Mouse (Mus musculus) embryonic facial prominence, embryonic 14.5 days (tissue): Measurements from ENCODE around the gene Nkapd1. TPM values are rescaled to one million over a fixed set of nuclear protein-coding genes. Genes with fewer than 3 reads are reported as not detected.

Source experiments
- ATAC-seq: fragments of 200-750 bp; cut with Nextera tagmentation; 2 replicates; pipeline ENCODE4 v1.8.0; 2017; ENCODE audit warnings: low read depth, moderate number of reproducible peaks, moderate TSS enrichment
- DNase-seq: peaks from one replicate; pipeline ENCODE4 v3.0.0-alpha.2; 2015; ENCODE audit warnings: low spot score
- H3K27ac ChIP-seq: fragments of 300-500 bp; sonication (generic); replicated peaks from 2 replicates; pipeline ENCODE4 v1.5.1; 2014; ENCODE audit warnings: low read depth, mild to moderate bottlenecking, low read length, moderate library complexity
- H3K27me3 ChIP-seq: fragments of 300-500 bp; sonication (generic); replicated peaks from 2 replicates; pipeline ENCODE4 v1.6.1; 2014; ENCODE audit warnings: low read length; ENCODE audit not compliant: control insufficient read depth, insufficient read depth
- H3K36me3 ChIP-seq: fragments of 300-500 bp; sonication (generic); 2 replicates; pipeline ENCODE4 v1.6.1; 2014; ENCODE audit warnings: low read length, mixed read lengths; ENCODE audit not compliant: control insufficient read depth, insufficient read depth
- H3K4me1 ChIP-seq: fragments of 300-500 bp; sonication (generic); 2 replicates; pipeline ENCODE4 v1.6.1; 2014; ENCODE audit warnings: antibody characterized with exemption, low read length; ENCODE audit not compliant: control insufficient read depth, insufficient read depth
- H3K4me2 ChIP-seq: fragments of 300-500 bp; sonication (generic); 2 replicates; pipeline ENCODE4 v1.6.1; 2014; ENCODE audit warnings: low read depth, mild to moderate bottlenecking, low read length, moderate library complexity, mixed read lengths
- H3K4me3 ChIP-seq: fragments of 300-500 bp; sonication (generic); 2 replicates; pipeline ENCODE4 v1.5.1; 2014; ENCODE audit warnings: low read depth, mild to moderate bottlenecking, low read length
- H3K9ac ChIP-seq: fragments of 300-500 bp; sonication (generic); 2 replicates; pipeline ENCODE4 v1.6.1; 2014; ENCODE audit warnings: low read depth, mild to moderate bottlenecking, low read length, moderate library complexity, mixed read lengths
- H3K9me3 ChIP-seq: fragments of 300-500 bp; sonication (generic); 2 replicates; pipeline ENCODE4 v1.6.1; 2016; ENCODE audit warnings: low read length; ENCODE audit not compliant: control insufficient read depth
- WGBS: fragments of 180-500 bp; shearing (Covaris S2); extraction: QIAGEN DNeasy Blood & Tissue Kit; methylation state at CpG from one replicate; pipeline ENCODE4 v1.1.7; 2014; 5-methylcytosine and 5-hydroxymethylcytosine counted together
- polyA plus RNA-seq: library from polyadenylated mRNA; unstranded; fragments of >200 nt; fragmentation: Nextera tagmentation; extraction: Ambion mirVana; gene quantifications from 2 replicates; pipeline ENCODE4 v1.2.1, GENCODE M21; 2014

Gene Nkapd1
- polyA plus RNA-seq: 21.5 and 24.3 TPM in 2 replicates

DNA sequence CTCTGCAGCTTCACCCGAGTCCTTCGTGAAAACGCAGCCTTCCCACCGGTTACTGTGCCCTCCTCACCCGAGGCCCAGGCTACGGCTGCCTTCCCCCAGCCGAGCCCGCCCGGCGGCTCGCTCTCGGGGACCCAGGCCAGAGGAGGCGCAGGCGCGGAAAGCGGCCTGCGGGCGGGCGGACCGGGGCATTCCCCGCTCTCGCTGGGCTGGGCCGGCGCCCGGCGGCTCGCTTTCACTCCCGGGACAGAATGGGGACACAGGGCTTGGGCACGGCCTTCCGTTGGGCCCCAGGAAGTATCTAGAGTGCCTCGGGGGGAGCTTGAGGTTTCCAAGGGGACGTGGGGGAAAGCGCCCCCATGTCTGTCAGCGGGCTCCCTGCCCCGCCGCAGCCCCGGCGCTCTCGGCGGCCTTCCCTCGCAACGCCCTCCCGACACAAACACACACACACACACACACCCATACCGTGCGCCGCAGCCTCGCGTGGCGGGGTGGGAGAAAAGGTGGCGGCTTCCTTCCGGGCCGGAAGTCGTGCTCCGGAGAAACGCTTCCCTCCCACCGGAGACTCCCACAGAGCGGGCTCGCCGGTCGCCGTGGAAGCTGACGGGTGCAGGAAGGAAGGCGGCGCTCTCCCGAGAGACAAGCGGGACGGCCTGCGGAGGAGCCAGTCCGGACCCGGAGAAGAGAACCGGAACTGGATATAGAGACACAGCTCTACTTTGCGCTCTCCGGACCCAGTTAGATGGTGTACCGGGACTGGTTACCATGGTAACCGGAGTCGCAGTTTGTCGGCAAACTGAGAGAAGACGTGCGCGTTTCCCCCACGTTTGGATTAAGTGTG is at the start of gene Nkapd1, which contains the start of gene Pih1d2:
Gene Nkapd1 (minus strand): TSS at position 699 of the 838 bp plus-strand sequence.
Gene Pih1d2 (plus strand): TSS at position 556 of the 838 bp plus-strand sequence.
- Histone ChIP-seq H3K9me3 (no peaks in the 10 kb centered on the region), H3K4me1 (peaks cover 8% of the 10 kb centered on the region; the same call in 1 of the 2 replicates), H3K9ac (peak within 1 kb of the TSS; percentile 82), H3K27ac (peak within 1 kb of the TSS; percentile 92), H3K4me3 (peak within 1 kb of the TSS; percentile 75), H3K4me2 (peak within 1 kb of the TSS; percentile 75), H3K27me3 (no peaks in the 10 kb centered on the region), H3K36me3 (peaks cover 34% of the 10 kb centered on the region)
- DNase-seq (peak; percentile 94), ATAC-seq (peak; percentile 96)
- under 1% methylated on average over 39 of the region's 81 CpGs for WGBS

DNA sequence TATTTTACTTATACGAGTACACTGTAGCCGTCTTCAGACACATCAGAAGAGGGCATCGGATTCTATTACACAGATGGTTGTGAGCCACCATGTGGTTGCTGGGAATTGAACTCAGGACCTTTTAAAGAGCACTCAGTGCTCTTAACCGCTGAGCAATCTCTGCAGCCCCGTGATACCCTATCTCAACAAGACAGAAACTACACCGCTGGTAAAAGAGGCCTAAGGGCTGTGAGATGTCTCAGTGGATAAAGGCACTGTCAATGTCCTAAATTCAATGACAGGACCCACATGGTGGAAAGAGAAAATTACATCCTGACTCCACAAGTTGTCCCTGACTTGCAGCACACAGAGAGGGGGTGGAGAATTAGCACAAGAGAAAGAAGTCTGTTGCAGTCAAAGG is 49.2 kb upstream of the Nkapd1 start:
- WGBS: 80% methylated on average over 6 of the region's 6 CpGs
- H3K27ac ChIP-seq: no peak overlapping the region
- DNase-seq: no peak
- no peak overlapping the region for H3K4me3 ChIP-seq
- peaks cover 31% of the 10 kb centered on the region for H3K36me3 ChIP-seq
- no peaks in the 10 kb centered on the region for H3K27me3 ChIP-seq
- no peaks in the 10 kb centered on the region for H3K9me3 ChIP-seq
- no peaks in the 10 kb centered on the region for H3K4me1 ChIP-seq
- no peak overlapping the region for H3K9ac ChIP-seq
- no peak for ATAC-seq
- H3K4me2 ChIP-seq: no peak overlapping the region

DNA sequence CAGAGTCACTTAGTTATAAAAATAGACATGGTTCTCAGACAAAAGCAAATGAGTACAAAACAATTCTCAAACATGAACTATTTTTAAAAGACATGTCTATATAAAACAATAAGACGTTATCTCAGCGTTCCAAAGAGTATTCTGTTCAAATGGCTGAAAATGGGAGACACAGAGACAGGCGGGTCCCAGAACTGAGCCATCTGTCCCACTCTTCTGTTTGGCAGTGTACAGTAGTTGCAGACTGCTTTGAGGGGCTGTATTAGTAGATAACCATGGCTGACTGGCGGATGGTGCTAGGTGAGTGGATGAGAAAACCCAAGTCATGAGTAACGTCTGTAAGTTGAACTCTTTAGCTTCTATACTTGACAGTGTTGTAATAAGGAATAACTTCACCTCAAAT is 47.6 kb upstream of the Nkapd1 start:
- no peak overlapping the region for H3K27ac ChIP-seq
- no peak overlapping the region for H3K4me3 ChIP-seq
- H3K4me2 ChIP-seq: no peak overlapping the region
- WGBS: 91% methylated on average over 5 of the region's 5 CpGs
- ATAC-seq (no peak), DNase-seq (no peak)
- no peaks in the 10 kb centered on the region for H3K27me3 ChIP-seq
- no peak overlapping the region for H3K9ac ChIP-seq
- H3K4me1 ChIP-seq: peaks cover 4% of the 10 kb centered on the region; the same call in 1 of the 2 replicates
- H3K36me3 ChIP-seq: peaks cover 31% of the 10 kb centered on the region
- H3K9me3 ChIP-seq: no peaks in the 10 kb centered on the region

DNA sequence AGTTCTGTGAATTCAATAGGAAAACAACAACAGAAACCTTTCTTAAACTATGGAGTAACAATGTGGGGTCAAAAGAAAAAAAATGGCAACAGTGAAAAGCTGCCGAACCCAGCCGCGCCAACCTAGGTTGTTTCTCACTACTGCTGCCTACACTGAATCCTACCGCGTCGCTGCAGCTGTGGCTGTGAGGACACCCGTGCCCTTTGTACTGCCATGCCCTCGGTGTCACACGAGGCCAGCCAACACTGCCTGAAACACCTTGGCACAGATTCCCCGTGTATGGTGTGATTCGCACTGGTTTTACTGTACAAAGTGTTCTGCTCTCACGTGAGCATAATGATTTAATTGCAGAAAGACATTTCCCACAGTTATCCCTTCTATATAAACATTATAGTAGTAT is 43.2 kb upstream of the Nkapd1 start:
- peaks cover 4% of the 10 kb centered on the region; the same call in 1 of the 2 replicates for H3K4me1 ChIP-seq
- H3K9ac ChIP-seq: peak overlapping the region; percentile 26; the same call in 1 of the 2 replicates
- peak overlapping the region; percentile 76 for H3K4me2 ChIP-seq
- H3K36me3 ChIP-seq: peaks cover 27% of the 10 kb centered on the region
- H3K9me3 ChIP-seq: no peaks in the 10 kb centered on the region
- DNase-seq (peak; percentile 14), ATAC-seq (no peak)
- peak overlapping the region; percentile 69 for H3K4me3 ChIP-seq
- no peak overlapping the region for H3K27ac ChIP-seq
- no peaks in the 10 kb centered on the region for H3K27me3 ChIP-seq
- 19% methylated on average over 12 of the region's 12 CpGs for WGBS

DNA sequence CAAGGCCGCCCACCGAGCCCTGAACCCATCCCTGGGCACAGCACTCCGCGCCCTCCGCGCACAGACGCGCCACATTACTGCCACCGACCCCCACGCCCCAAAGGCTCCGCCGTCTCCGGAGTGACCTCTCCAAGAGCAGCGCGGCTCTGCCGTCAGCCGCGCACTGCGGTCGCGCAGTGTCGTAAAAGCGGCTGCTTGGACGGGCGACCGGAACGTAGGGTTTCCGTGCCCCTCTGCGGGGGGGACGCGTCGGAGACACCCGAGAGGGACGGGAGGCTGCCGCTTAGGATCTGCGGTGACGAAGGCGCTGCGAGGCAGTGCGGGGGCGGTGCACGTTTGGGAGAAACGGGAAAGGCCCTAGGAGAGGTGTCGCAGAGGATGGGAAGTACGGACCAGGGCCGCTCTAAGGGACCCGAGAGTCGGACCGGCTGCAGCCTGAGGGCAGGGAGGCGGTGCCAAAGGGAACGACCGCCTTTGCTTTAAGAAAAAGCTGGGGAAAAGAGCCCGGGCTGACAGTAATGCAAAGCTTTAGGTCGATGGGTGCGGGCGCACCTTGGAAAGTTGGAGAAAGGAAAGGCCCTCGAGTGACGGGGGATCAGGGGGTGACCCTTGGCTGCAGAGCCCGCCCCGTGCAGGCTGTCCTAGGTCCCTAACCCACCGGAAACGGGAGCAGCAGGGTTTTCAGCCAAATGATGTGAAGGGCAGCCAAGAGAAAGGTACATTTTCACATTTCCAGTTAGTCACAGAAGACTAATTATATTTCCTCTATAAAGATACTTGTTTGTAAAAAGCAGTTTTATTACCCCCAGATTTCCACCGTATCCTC is 42.3 kb upstream of the Nkapd1 start, which contains the start of gene Dlat:
Gene Dlat (minus strand): TSS at position 389 of the 826 bp plus-strand sequence.
- WGBS: 0% methylated on average over 58 of the region's 63 CpGs

DNA sequence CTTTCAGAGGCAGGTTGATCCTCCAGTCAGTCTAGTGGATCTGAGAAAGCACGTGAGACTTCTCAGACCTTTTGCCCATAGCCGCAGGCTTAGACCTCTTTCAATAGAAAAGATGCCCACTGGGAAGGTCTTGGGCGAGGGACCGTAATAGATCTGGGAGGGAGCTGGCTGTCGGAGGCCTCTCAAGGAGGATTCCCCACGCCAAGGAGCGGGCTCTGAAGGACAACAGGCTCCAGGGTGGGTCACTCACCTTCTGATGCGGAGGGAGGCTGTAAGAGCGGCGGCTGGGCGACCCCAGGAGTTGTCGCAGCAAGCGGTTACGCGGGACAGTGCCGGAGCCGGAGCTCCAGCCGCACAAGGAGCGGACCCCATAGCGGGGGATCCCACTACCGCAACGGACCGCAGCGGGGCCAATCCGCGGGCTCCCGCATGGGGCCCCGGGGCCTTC is 41.7 kb upstream of the Nkapd1 start:
- H3K4me2 ChIP-seq: peak overlapping the region; percentile 76
- WGBS: 0% methylated on average over 13 of the region's 28 CpGs
- H3K27ac ChIP-seq: peak overlapping the region; percentile 59
- H3K9me3 ChIP-seq: no peaks in the 10 kb centered on the region
- peak overlapping the region; percentile 80 for H3K9ac ChIP-seq
- DNase-seq (peak; percentile 7), ATAC-seq (peak; percentile 51; the same call in 1 of the 2 replicates)
- peak overlapping the region; percentile 69 for H3K4me3 ChIP-seq
- H3K4me1 ChIP-seq: peaks cover 4% of the 10 kb centered on the region; the same call in 1 of the 2 replicates
- no peaks in the 10 kb centered on the region for H3K27me3 ChIP-seq
- peaks cover 29% of the 10 kb centered on the region for H3K36me3 ChIP-seq

More for the DNA sequence above, 42.3 kb upstream of the Nkapd1 start, which contains the start of gene Dlat:
- Histone ChIP-seq H3K4me3 (peak within 1 kb of the TSS; percentile 69), H3K27me3 (no peaks in the 10 kb centered on the region), H3K9me3 (no peaks in the 10 kb centered on the region), H3K36me3 (peaks cover 23% of the 10 kb centered on the region), H3K4me1 (peaks cover 4% of the 10 kb centered on the region; the same call in 1 of the 2 replicates), H3K4me2 (peak within 1 kb of the TSS; percentile 76), H3K27ac (peak within 1 kb of the TSS; percentile 59), H3K9ac (peak within 1 kb of the TSS; percentile 80)
- peak; percentile 96 for ATAC-seq
- peak; percentile 95 for DNase-seq

DNA sequence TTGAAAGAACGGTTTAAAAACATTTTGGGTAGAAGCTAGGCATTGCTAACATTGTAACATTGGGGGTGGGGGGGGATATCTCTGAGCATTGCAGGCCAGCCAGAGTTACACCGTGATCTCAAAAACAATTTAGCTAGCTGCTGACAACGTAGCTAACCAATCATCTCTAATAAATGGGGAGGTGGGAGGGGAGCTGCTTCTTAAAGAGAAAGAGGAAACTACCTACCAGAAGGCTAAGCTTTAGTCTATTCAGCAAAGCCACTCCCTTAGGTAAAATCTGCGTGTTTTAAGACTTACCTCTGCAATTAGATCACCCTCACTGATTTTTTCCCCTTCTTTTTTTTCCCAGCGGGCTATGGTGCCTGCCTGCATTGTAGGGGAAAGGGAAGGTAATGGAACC is 41.1 kb upstream of the Nkapd1 start:
- Histone ChIP-seq H3K27me3 (no peaks in the 10 kb centered on the region), H3K4me1 (peaks cover 4% of the 10 kb centered on the region; the same call in 1 of the 2 replicates), H3K9me3 (no peaks in the 10 kb centered on the region), H3K4me3 (peak overlapping the region; percentile 69), H3K4me2 (peak overlapping the region; percentile 76), H3K9ac (peak overlapping the region; percentile 80), H3K27ac (peak overlapping the region; percentile 59; the same call in 1 of the 2 replicates), H3K36me3 (peaks cover 35% of the 10 kb centered on the region)
- WGBS: 16% methylated on average over 5 of the region's 5 CpGs
- DNase-seq: peak; percentile 36
- no peak for ATAC-seq

DNA sequence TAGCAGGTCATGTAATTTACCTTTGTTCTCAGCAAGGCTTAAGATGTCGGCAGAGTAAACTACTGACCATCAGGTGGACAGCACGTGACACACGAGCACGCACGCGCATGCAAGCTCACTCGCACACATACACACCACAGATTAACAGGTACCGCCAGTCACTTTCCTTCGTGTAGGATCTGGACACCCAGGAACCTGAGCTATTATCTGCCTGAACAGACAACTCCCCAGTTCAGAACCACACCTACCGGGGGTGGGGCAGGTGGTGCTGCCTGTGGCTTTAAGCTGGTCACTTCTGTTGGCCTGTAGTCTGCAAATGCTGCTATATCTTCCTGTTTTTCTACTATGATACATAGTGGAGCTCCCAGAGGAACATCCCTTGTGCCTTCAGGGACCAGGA is 33.2 kb upstream of the Nkapd1 start:
- Histone ChIP-seq H3K9me3 (no peaks in the 10 kb centered on the region), H3K36me3 (peaks cover 89% of the 10 kb centered on the region), H3K27ac (no peak overlapping the region), H3K9ac (no peak overlapping the region), H3K4me3 (no peak overlapping the region), H3K4me1 (no peaks in the 10 kb centered on the region), H3K4me2 (no peak overlapping the region), H3K27me3 (no peaks in the 10 kb centered on the region)
- no peak for DNase-seq
- no peak for ATAC-seq
- 93% methylated on average over 10 of the region's 10 CpGs for WGBS
